ENCODE assay signal across 8 mouse cellular contexts in the genomic region with DNA sequence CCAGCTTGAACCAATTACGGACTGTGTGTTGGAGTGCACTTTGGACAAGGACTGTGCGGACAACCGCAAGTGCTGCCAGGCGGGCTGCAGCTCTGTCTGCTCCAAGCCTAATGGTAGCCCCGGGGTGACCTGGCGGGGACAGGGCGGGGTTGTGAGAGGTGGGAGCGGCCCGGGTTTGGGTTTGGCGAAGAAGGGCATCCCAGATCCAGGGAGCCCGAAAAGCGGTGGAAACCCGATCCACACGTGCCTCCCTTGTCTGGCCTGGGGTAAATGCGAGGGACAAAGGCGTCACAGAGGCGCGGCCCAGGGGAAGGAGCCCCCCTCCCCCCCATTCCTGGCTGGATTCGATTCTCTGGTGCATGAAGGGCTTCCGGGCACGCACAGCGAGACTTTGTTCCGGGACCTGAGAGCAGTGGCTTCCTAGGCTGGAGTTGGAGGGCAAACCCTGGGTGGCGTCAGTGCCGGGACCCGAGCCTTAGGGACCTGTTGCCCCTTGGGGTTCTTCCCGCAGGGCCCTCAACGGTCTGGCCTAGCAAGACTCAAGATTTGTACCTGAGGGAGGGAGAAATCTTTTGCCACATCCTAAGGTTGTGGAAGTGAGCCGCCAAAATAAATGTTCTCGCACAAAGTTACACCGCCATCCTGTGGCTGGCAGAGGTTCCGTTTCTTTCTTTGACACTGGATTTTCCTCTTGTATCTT. TPM values are rescaled to one million over a fixed set of nuclear protein-coding genes. Genes with fewer than 3 reads are reported as not detected.
DNase-seq lines count a peak whose midpoint lies in the region; ATAC-seq and TF ChIP-seq lines count a peak whose summit lies in the region.

No protein-coding gene starts in this region.

- TF ChIP-seq CTCF in intestine, postnatal 0 days (IDR thresholded peaks at IDR 0.05; ENCODE audit: low read depth), result peak; percentile 80
- peak; percentile 87 for TF ChIP-seq CTCF in midbrain, postnatal 0 days (IDR thresholded peaks at IDR 0.05)

- H3K4me2 ChIP-seq in forebrain, embryonic 16.5 days (ENCODE audit: low read length), result peak overlapping the region; percentile 89
- H3K4me2 ChIP-seq in intestine, postnatal 0 days (replicated peaks; ENCODE audit: low read depth), result peak overlapping the region; percentile 91
- H3K4me2 ChIP-seq in midbrain, postnatal 0 days (ENCODE audit: low read depth, low read length, poor library complexity, severe bottlenecking), result peak overlapping the region; percentile 65

- WGBS in forebrain, embryonic 16.5 days, result under 1% methylated on average over 32 of the region's 32 CpGs
- 1% methylated on average over 32 of the region's 32 CpGs for WGBS in intestine, postnatal 0 days
- 1% methylated on average over 32 of the region's 32 CpGs for WGBS in midbrain, postnatal 0 days

- H3K9me3 ChIP-seq in forebrain, embryonic 16.5 days (ENCODE audit: control insufficient read depth, low read length), result no peaks in the 10 kb centered on the region
- no peaks in the 10 kb centered on the region for H3K9me3 ChIP-seq in intestine, postnatal 0 days (ENCODE audit: control insufficient read depth)
- no peaks in the 10 kb centered on the region for H3K9me3 ChIP-seq in midbrain, postnatal 0 days (ENCODE audit: low read length)

- peak; percentile 49 to 63 for DNase-seq in lung, adult 18-20 months
- DNase-seq in lung, postnatal 25 days (ENCODE audit: low spot score), result no peak
- DNase-seq in adrenal gland, postnatal 14 days, result peak; percentile 40
- peak; percentile 12 for DNase-seq in liver
- DNase-seq in midbrain, postnatal 0 days (ENCODE audit: low spot score), result peak; percentile 77
- DNase-seq in urinary bladder, postnatal 36 days (ENCODE audit: low spot score in 2 of 2), result peak; percentile 39 to 52

- H3K27me3 ChIP-seq in forebrain, embryonic 16.5 days (replicated peaks; ENCODE audit: control insufficient read depth, insufficient read depth, low read length), result 0 out of 2 replicates have a peak, but pooled peaks cover 4% of the 10 kb centered on the region
- H3K27me3 ChIP-seq in intestine, postnatal 0 days (replicated peaks; ENCODE audit: control insufficient read depth, insufficient read depth, low read length), result no peaks in the 10 kb centered on the region
- H3K27me3 ChIP-seq in midbrain, postnatal 0 days (ENCODE audit: insufficient read depth, low read length), result peaks cover 7% of the 10 kb centered on the region; the same call in 1 of the 2 replicates

- peak; percentile 54; the same call in 1 of the 2 replicates for ATAC-seq in forebrain, embryonic 16.5 days
- ATAC-seq in intestine, postnatal 0 days, result peak; percentile 43
- ATAC-seq in midbrain, postnatal 0 days (ENCODE audit: low FRiP score), result peak; percentile 63; the same call in 1 of the 2 replicates

- H3K4me3 ChIP-seq in forebrain, embryonic 16.5 days (replicated peaks; ENCODE audit: low read length), result peak overlapping the region; percentile 47
- peak overlapping the region; percentile 45 for H3K4me3 ChIP-seq in intestine, postnatal 0 days (ENCODE audit: low read depth, low read length)
- peak overlapping the region; percentile 32 for H3K4me3 ChIP-seq in midbrain, postnatal 0 days (ENCODE audit: low read depth, low read length)

- H3K9ac ChIP-seq in forebrain, embryonic 16.5 days (replicated peaks; ENCODE audit: low read depth, low read length), result peak overlapping the region; percentile 64
- H3K9ac ChIP-seq in intestine, postnatal 0 days (ENCODE audit: low read depth, low read length), result peak overlapping the region; percentile 53
- peak overlapping the region; percentile 53 for H3K9ac ChIP-seq in midbrain, postnatal 0 days (replicated peaks; ENCODE audit: low read length, poor library complexity, severe bottlenecking)

- no peak overlapping the region for H3K27ac ChIP-seq in forebrain, embryonic 16.5 days (ENCODE audit: low read length)
- H3K27ac ChIP-seq in intestine, postnatal 0 days (ENCODE audit: low read depth, low read length), result no peak overlapping the region
- no peak overlapping the region for H3K27ac ChIP-seq in midbrain, postnatal 0 days (ENCODE audit: low read depth, low read length)

- peaks cover 13% of the 10 kb centered on the region for H3K4me1 ChIP-seq in forebrain, embryonic 16.5 days (replicated peaks; ENCODE audit: control insufficient read depth, insufficient read depth, low read length)
- H3K4me1 ChIP-seq in intestine, postnatal 0 days (replicated peaks; ENCODE audit: control insufficient read depth, insufficient read depth, low read length), result no peaks in the 10 kb centered on the region
- H3K4me1 ChIP-seq in midbrain, postnatal 0 days (ENCODE audit: insufficient read depth, low read length), result no peaks in the 10 kb centered on the region

- no peaks in the 10 kb centered on the region for H3K36me3 ChIP-seq in forebrain, embryonic 16.5 days (ENCODE audit: control insufficient read depth, insufficient read depth)
- H3K36me3 ChIP-seq in intestine, postnatal 0 days (ENCODE audit: control insufficient read depth, insufficient read depth), result no peaks in the 10 kb centered on the region
- H3K36me3 ChIP-seq in midbrain, postnatal 0 days (ENCODE audit: insufficient read depth, low read length), result no peaks in the 10 kb centered on the region

RNA-seq across cellular contexts. Expression of a gene that starts 1.3 kb away (rescaled TPM):
- 2.1 TPM in 1 of 2 replicates, not detected in the other for total RNA-seq in adrenal gland, postnatal 14 days (2021)
- polyA plus RNA-seq in forebrain, embryonic 16.5 days (2015; fragmentation: Nextera tagmentation; extraction: Ambion mirVana), result 1.4 and 3.0 TPM in 2 replicates
- 6.5 and 11.9 TPM in 2 replicates for polyA plus RNA-seq in intestine, postnatal 0 days (2015; fragmentation: Nextera tagmentation; extraction: Ambion mirVana)
- 0.38 and 0.52 TPM in 2 replicates for total RNA-seq in midbrain, postnatal 0 days (2014; rRNA removed)
- 1.5 and 1.9 TPM in 2 replicates for polyA plus RNA-seq in midbrain, postnatal 0 days (2015; fragmentation: Nextera tagmentation; extraction: Ambion mirVana)

RNA-seq across cellular contexts. Expression of a gene that starts 9.8 kb away (rescaled TPM):
- not detected in 2 replicates for total RNA-seq in adrenal gland, postnatal 14 days (2021)
- not detected in 2 replicates for polyA plus RNA-seq in forebrain, embryonic 16.5 days (2015; fragmentation: Nextera tagmentation; extraction: Ambion mirVana)
- polyA plus RNA-seq in intestine, postnatal 0 days (2015; fragmentation: Nextera tagmentation; extraction: Ambion mirVana), result not detected in 2 replicates
- not detected in 2 replicates for total RNA-seq in midbrain, postnatal 0 days (2014; rRNA removed)
- polyA plus RNA-seq in midbrain, postnatal 0 days (2015; fragmentation: Nextera tagmentation; extraction: Ambion mirVana), result not detected in 2 replicates

RNA-seq across cellular contexts. Expression of a gene that starts 21.8 kb away (rescaled TPM):
- total RNA-seq in adrenal gland, postnatal 14 days (2021), result 0.49 and 1.2 TPM in 2 replicates
- polyA plus RNA-seq in forebrain, embryonic 16.5 days (2015; fragmentation: Nextera tagmentation; extraction: Ambion mirVana), result not detected in 2 replicates
- polyA plus RNA-seq in intestine, postnatal 0 days (2015; fragmentation: Nextera tagmentation; extraction: Ambion mirVana), result 0.14 TPM in 1 of 2 replicates, not detected in the other
- total RNA-seq in midbrain, postnatal 0 days (2014; rRNA removed), result not detected in 2 replicates
- not detected in 2 replicates for polyA plus RNA-seq in midbrain, postnatal 0 days (2015; fragmentation: Nextera tagmentation; extraction: Ambion mirVana)

RNA-seq across cellular contexts. Expression of a gene that starts 29.9 kb away (rescaled TPM):
- not detected in 2 replicates for total RNA-seq in adrenal gland, postnatal 14 days (2021)
- polyA plus RNA-seq in forebrain, embryonic 16.5 days (2015; fragmentation: Nextera tagmentation; extraction: Ambion mirVana), result not detected in 2 replicates
- not detected in 2 replicates for polyA plus RNA-seq in intestine, postnatal 0 days (2015; fragmentation: Nextera tagmentation; extraction: Ambion mirVana)
- not detected in 2 replicates for total RNA-seq in midbrain, postnatal 0 days (2014; rRNA removed)
- not detected in 2 replicates for polyA plus RNA-seq in midbrain, postnatal 0 days (2015; fragmentation: Nextera tagmentation; extraction: Ambion mirVana)

RNA-seq across cellular contexts. Expression of a gene that starts 49.8 kb away (rescaled TPM):
- total RNA-seq in adrenal gland, postnatal 14 days (2021), result not detected in 2 replicates
- not detected in 2 replicates for polyA plus RNA-seq in forebrain, embryonic 16.5 days (2015; fragmentation: Nextera tagmentation; extraction: Ambion mirVana)
- not detected in 2 replicates for polyA plus RNA-seq in intestine, postnatal 0 days (2015; fragmentation: Nextera tagmentation; extraction: Ambion mirVana)
- not detected in 2 replicates for total RNA-seq in midbrain, postnatal 0 days (2014; rRNA removed)
- polyA plus RNA-seq in midbrain, postnatal 0 days (2015; fragmentation: Nextera tagmentation; extraction: Ambion mirVana), result not detected in 2 replicates
